Mouse (Mus musculus) kidney, adult 11 months (tissue): Measurements from ENCODE around the gene H2al1k.
"Not testable (repeated sequence)": the region's sequence is repeated elsewhere in the genome, so short reads cannot be mapped to it uniquely, and the experiment has no call there.

Source experiments
- DNase-seq: peaks from one replicate; pipeline ENCODE4 v3.0.0; 2022

H2al1k gene

DNA sequence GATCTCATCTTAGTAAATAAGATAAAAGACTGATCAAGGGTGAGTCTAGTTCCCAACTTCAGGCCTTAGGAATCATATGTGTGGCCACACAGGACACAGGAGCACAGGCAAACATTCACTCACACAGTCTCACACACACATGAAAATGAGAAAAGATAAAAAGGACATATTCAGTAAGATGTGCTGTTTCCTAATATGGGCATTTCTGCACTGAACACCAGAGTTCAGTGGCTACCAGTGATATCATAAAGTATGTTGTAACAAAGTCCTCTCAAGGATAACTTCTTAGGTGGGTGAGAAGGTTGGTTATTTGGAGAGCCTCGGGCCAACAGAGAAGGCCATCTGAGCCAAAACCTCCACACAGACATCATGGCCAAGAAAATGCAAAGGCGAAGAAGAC, at the start of gene H2al1k:
Gene H2al1k, plus strand, starts transcription at position 301 of the 400 bp plus-strand sequence.
- not testable (repeated sequence) for DNase-seq

DNA sequence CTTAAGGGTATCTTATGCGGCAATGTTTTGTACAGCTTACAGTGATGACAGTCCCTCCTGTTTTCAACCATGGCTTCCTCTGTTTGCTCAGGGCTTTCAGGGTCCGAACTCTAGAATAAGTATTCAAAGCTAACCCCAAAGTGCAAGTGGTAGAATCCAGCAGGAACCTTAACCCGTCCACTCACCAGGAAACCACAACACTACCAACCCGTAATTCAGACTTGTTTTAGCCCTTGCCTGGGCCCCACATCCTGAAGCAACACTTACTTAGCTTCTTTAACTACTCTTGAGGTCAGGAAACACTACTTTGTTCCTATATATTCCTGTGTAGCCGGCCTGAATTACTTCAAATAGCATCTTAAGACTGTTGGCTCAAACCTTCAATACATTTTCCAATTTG, 47.6 kb upstream of the H2al1k start:
- no peak for DNase-seq

DNA sequence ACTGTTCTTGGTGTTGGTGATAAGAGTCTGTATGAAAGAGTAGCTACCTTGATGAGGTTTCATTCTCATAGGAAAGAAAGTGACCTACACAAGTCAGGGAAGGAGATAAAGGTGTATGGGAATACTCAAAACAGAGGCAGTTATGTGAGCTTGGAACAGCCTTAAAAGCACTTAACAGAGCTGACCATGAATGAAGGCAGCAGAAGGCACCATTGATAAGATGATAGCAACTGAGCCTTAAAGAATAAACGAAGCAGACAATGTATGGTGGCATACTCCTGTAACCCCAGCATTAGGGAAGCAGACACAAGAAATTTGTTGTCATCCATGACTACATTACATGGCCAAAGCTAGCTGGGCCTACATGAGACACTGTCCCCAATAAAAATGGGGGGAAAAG, 47.0 kb upstream of the H2al1k start:
- DNase-seq: no peak

DNA sequence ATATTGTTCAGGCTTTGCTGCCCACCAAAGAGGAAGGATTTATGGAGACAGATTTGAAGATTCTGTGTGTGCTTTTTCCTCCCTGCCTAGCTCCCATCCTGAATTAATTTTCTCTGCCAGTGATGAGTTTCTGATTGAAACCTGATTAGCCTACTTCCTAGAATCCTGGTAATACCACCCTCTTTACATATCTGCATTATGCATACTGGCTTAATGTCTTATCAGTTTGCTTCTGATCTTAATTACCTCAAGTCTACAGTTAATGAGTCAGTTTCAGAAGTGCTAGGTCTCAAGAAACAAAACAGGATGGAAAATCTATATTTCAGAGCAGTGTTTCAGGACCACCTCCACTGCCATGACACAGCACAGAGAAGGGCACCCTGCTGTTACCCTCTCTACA, 34.0 kb upstream of the H2al1k start:
- DNase-seq: not testable (repeated sequence)

DNA sequence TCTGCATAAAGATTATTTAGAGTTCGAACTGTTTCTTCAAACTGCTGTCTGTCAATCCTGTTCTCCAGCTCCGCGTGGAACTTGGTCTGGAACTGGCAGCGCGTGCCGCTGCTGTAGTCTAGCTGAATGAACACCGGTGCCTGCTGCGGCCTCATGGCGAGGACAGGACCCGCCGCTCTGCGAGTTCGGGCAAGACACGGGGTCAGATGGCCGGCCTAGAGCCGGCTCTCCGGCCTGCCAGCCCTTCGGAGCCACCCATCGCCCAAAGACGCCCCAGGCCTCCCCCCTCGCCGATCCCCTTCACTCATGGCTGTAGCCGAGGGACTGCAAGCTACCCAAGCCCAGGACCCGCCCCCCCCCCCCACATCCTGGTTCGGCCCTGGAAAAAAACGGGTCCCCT, 22.5 kb upstream of the H2al1k start:
- not testable (repeated sequence) for DNase-seq

DNA sequence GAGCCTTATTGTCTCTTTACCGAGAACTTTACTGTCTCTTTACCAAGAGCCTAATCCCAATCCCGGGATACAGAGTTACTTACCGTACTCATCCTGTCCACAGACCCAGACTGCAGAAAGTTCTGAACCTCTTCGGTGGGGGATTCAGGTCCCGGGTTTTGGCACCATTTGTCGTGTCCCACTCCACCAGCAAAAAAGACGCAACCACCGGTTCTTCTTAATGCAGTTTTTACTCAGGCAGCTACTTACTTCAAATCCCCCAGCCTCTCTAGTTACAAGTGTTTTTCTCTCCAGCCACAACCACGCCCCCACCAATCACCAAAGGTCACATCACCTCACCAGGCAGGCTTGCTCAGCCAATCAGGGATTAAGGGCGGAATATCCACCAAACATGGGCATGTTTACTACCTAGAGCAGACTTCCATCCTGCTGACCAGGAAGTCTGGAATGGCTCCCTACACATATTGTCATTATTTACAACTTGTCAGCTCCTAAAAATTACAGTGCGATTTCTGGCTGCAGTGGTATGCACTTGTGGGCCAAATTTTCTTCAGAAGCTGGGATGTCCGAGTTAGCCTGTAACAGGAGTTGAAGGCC, 18.0 kb upstream of the H2al1k start:
- not testable (repeated sequence) for DNase-seq

DNA sequence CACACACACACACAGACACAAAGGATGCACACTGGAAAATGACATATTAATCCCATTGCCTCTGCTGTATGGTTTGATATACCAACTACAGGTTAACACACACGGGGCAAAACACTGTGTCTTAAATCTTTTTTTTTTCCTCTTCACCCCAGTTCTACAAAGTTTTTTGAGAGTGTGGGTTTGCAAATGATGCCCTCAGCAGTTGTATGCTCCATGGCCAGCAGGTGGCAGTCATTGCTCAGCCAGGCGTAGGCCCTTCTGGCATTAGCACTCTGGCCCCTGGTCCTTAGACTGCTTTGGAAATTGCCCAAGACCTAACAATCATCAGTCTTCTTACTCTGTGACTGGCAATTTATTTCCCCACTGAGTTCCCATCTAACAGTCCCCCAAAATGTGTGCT, 17.4 kb upstream of the H2al1k start:
- DNase-seq: peak; percentile 31

DNA sequence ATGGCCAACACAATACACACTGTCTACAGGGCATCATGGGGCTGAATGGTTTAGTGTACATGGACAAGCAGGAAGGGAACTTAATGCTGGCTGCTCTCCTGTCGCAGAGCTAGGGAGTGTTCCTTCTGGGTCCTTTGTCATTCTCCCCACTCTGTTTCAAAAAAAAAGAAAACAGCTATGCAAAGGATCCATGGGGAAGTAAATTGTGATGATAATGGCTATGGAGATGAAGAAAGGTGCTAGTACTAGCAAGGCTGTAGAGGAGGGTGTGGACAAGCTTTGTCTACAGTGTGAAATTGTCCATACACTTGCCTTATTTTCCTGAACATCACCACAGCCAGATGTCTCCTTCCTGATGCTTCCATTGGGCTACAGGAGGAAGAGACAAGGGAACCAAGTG, 15.4 kb upstream of the H2al1k start:
- not testable (repeated sequence) for DNase-seq

DNA sequence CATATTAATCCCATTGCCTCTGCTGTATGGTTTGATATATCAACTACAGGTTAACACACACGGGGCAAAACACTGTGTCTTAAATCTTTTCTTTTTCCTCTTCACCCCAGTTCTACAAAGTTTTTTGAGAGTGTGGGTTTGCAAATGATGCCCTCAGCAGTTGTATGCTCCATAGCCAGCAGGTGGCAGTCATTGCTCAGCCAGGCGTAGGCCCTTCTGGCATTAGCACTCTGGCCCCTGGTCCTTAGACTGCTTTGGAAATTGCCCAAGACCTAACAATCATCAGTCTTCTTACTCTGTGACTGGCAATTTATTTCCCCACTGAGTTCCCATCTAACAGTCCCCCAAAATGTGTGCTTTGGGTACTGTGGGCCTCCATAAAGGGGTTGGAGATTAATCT, 23.6 kb downstream of the H2al1k start:
- DNase-seq: not testable (repeated sequence)

DNA sequence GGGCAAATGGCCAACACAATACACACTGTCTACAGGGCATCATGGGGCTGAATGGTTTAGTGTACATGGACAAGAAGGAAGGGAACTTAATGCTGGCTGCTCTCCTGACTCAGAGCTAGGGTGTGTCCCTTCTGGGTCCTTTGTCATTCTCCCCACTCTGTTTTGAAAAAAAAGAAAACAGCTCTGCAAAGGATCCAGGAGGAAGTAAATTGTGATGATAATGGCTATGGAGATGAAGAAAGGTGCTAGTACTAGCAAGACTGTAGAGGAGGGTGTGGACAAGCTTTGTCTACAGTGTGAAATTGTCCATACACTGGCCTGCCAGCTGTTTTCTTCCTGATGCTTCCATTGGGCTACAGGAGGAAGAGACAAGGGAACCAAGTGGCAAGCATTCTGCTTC, 25.5 kb downstream of the H2al1k start:
- not testable (repeated sequence) for DNase-seq
